Mouse (Mus musculus): ENCODE results near the gene Uhrf1bp1. TPM values are rescaled to one million over a fixed set of nuclear protein-coding genes. Genes with fewer than 3 reads are reported as not detected.
A peak's percentile ranks its signal among the peaks of the same experiment; 100 is the strongest.

Uhrf1bp1 gene
- polyA plus RNA-seq, 2 experiments = 1.8 to 3.1 TPM

DNA sequence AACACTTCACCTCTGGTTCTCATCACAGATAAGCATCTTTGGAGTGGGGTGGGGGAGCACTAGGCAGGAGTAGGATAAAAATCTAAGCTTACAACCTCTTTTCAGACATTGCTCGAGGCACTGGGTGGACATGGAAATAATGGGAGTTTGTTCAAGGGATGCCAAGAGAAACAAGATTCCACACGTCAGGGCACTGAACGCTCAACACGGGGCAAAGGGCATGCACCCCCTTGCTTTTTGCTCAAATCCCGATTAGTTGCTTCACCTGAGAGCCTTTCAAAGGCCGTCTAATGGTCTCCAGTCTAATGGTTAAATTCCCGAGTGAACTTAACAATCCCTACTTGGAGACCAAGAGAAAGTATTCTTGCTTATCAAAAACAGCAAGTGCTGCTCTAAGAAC is 37.2 kb upstream of the Uhrf1bp1 start:
- H3K27me3 ChIP-seq (ENCODE audit: control insufficient read depth, insufficient read depth, low read length) = no peaks in the 10 kb centered on the region
- peaks cover 21 to 36% of the 10 kb centered on the region in 2 experiments for H3K4me1 ChIP-seq (replicated peaks; ENCODE audit: control insufficient read depth in 2 of 2, insufficient read depth in 2 of 2, low read length in 1 of 2)
- H3K9ac ChIP-seq (replicated peaks) = peak overlapping the region; percentile 94
- H3K27ac ChIP-seq = peak overlapping the region; percentile 85
- WGBS (ENCODE audit: insufficient replicate concordance) = 20% methylated on average over 7 of the region's 7 CpGs
- ATAC-seq (ENCODE audit: insufficient read depth) (no peak), DNase-seq (ENCODE audit: low read depth in 3 of 3, low spot score in 3 of 3) (no peak)
- peak overlapping the region; percentile 97 for H3K4me2 ChIP-seq (ENCODE audit: low read depth)
- peak overlapping the region; percentile 84 to 86 for H3K4me3 ChIP-seq (ENCODE audit: insufficient read depth in 1 of 2, low read depth in 2 of 2, low read length in 2 of 2)
- no peak for TF ChIP-seq CTCF (IDR thresholded peaks at IDR 0.05; ENCODE audit: low read depth)
- no peak for TF ChIP-seq EP300 (IDR thresholded peaks at IDR 0.05; ENCODE audit: low read depth)
- no peaks in the 10 kb centered on the region for H3K36me3 ChIP-seq (replicated peaks; ENCODE audit: control insufficient read depth, insufficient read depth, low read depth)
- H3K9me3 ChIP-seq (ENCODE audit: control insufficient read depth, low read length) = no peaks in the 10 kb centered on the region

DNA sequence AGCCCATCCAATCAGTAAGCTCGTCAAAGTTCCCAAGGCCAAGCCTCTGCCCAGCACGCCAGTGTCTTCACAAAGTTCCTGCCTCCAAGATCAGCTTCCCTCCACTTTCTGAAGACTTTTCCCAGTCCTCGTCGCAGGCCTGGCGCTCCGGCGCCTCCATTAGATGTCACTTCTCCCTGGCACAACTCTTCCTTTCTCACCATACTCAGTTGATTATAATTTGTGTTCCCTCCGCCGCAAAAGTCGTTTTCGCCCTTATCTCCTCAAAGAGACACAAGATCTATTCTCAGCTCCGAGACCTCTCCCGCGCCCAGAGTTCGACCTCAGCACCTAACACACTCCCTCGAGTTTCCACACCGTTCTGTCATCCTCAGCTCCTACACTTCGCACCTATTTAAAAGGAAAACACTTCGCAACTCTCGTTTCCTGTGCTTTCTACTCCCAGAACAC is 36.7 kb upstream of the Uhrf1bp1 start:
- Histone ChIP-seq H3K27me3 (ENCODE audit: control insufficient read depth, insufficient read depth, low read length) (no peaks in the 10 kb centered on the region), H3K9me3 (ENCODE audit: control insufficient read depth, low read length) (no peaks in the 10 kb centered on the region), H3K9ac (replicated peaks) (peak overlapping the region; percentile 94), H3K4me3 (ENCODE audit: insufficient read depth in 1 of 2, low read depth in 2 of 2, low read length in 2 of 2) (peak overlapping the region; percentile 84 to 86), H3K4me2 (ENCODE audit: low read depth) (peak overlapping the region; percentile 97), H3K4me1 (replicated peaks; ENCODE audit: control insufficient read depth in 2 of 2, insufficient read depth in 2 of 2, low read length in 1 of 2) (peaks cover 21 to 36% of the 10 kb centered on the region in 2 experiments), H3K36me3 (replicated peaks; ENCODE audit: control insufficient read depth, insufficient read depth, low read depth) (no peaks in the 10 kb centered on the region), H3K27ac (peak overlapping the region; percentile 85)
- ATAC-seq (ENCODE audit: insufficient read depth) (no peak), DNase-seq (ENCODE audit: low read depth in 3 of 3, low spot score in 3 of 3) (no peak)
- TF ChIP-seq EP300 (IDR thresholded peaks at IDR 0.05; ENCODE audit: low read depth) = no peak
- TF ChIP-seq CTCF (IDR thresholded peaks at IDR 0.05; ENCODE audit: low read depth) = no peak
- WGBS (ENCODE audit: insufficient replicate concordance) = under 1% methylated on average over 20 of the region's 20 CpGs

GRCm38 (mm10) chr17:27819971-27820567 is 36.2 kb upstream of the Uhrf1bp1 start:
- no peaks in the 10 kb centered on the region for H3K9me3 ChIP-seq (ENCODE audit: control insufficient read depth, low read length)
- ATAC-seq (ENCODE audit: insufficient read depth) = peak; percentile 29
- H3K27me3 ChIP-seq (ENCODE audit: control insufficient read depth, insufficient read depth, low read length) = no peaks in the 10 kb centered on the region
- under 1% methylated on average over 60 of the region's 62 CpGs for WGBS (ENCODE audit: insufficient replicate concordance)
- H3K27ac ChIP-seq = peak overlapping the region; percentile 85
- H3K4me3 ChIP-seq (ENCODE audit: insufficient read depth in 1 of 2, low read depth in 2 of 2, low read length in 2 of 2) = peak overlapping the region; percentile 84 to 86
- H3K9ac ChIP-seq (replicated peaks) = peak overlapping the region; percentile 94
- TF ChIP-seq CTCF (IDR thresholded peaks at IDR 0.05; ENCODE audit: low read depth) (no peak), EP300 (IDR thresholded peaks at IDR 0.05; ENCODE audit: low read depth) (no peak)
- H3K4me2 ChIP-seq (ENCODE audit: low read depth) = peak overlapping the region; percentile 97
- no peaks in the 10 kb centered on the region for H3K36me3 ChIP-seq (replicated peaks; ENCODE audit: control insufficient read depth, insufficient read depth, low read depth)
- peaks cover 24 to 40% of the 10 kb centered on the region in 2 experiments for H3K4me1 ChIP-seq (replicated peaks; ENCODE audit: control insufficient read depth in 2 of 2, insufficient read depth in 2 of 2, low read length in 1 of 2)
- no peak for DNase-seq (ENCODE audit: low read depth in 3 of 3, low spot score in 3 of 3)

DNA sequence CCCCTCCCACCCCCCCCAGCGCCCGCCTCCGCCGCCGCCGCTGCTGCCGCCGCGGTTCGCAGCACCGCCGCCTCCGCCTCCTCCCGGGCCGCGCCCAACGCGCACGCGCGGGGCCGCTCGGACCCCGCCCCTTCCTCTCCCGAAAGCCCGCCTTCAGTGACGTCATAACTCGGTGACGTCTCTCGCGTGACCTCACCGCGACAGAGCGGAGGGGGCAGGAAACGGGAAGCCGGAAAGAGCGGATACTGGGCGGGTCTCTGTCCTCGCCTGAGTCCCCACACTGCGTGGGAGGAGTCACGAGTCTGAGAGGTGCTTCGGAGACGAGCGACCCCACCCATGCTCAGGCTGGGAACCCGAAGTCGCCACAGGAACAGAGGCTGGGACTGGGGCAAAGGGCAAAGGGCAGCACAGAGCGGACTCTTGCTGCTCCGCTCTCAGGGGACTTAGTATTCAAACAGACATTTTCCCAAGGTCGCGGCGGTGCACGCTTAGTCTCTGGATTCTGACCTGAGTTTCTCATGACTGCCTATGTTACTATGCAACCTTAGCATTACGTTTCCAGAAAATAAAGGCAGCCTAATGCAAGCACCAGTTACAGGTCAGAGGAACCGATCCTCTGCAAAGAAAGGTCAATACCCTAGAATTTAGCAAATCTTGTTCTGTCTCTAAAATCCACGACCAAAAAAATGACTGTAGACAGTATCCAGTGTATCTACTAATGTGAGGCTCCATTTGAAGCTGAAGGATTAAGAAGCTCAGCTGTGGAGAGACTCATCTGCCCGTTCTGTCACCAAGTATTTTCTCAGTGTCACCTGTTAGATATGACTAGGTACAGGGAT is 35.5 kb upstream of the Uhrf1bp1 start, which contains the start of gene D17Wsu92e:
Gene D17Wsu92e (minus strand): TSS at position 81 of the 839 bp plus-strand sequence.
- Histone ChIP-seq H3K27ac (peak within 1 kb of the TSS; percentile 96), H3K4me2 (ENCODE audit: low read depth) (peak within 1 kb of the TSS; percentile 97), H3K4me1 (replicated peaks; ENCODE audit: control insufficient read depth in 2 of 2, insufficient read depth in 2 of 2, low read length in 1 of 2) (peaks cover 31 to 43% of the 10 kb centered on the region in 2 experiments), H3K4me3 (ENCODE audit: insufficient read depth in 1 of 2, low read depth in 2 of 2, low read length in 2 of 2) (peak within 1 kb of the TSS; percentile 84 to 86), H3K27me3 (ENCODE audit: control insufficient read depth, insufficient read depth, low read length) (no peaks in the 10 kb centered on the region), H3K36me3 (replicated peaks; ENCODE audit: control insufficient read depth, insufficient read depth, low read depth) (no peaks in the 10 kb centered on the region), H3K9me3 (ENCODE audit: control insufficient read depth, low read length) (no peaks in the 10 kb centered on the region), H3K9ac (replicated peaks) (peak within 1 kb of the TSS; percentile 94)
- peak; percentile 90 for ATAC-seq (ENCODE audit: insufficient read depth)
- peak; percentile 97 to 99 (median 98) for DNase-seq (ENCODE audit: low read depth in 3 of 3, low spot score in 3 of 3)
- WGBS (ENCODE audit: insufficient replicate concordance) = 1% methylated on average over 52 of the region's 56 CpGs
- peak; percentile 16; the same call in 1 of the 2 replicates for TF ChIP-seq CTCF (IDR thresholded peaks at IDR 0.05; ENCODE audit: low read depth)
- TF ChIP-seq EP300 (IDR thresholded peaks at IDR 0.05; ENCODE audit: low read depth) = peak; percentile 36; the same call in 1 of the 2 replicates
